Mouse (Mus musculus) kidney, postnatal 0 days (tissue): Measurements from ENCODE around the gene Sh3gl1. TPM values are rescaled to one million over a fixed set of nuclear protein-coding genes. Genes with fewer than 3 reads are reported as not detected.

ENCODE experiments used
- ATAC-seq: fragments of 200-750 bp; cut with Nextera tagmentation; replicated peaks from 2 replicates; pipeline ENCODE4 v1.8.0; 2017; ENCODE audit warnings: low read depth, moderate number of reproducible peaks, moderate TSS enrichment, moderate library complexity; ENCODE audit not compliant: low FRiP score
- DNase-seq: peaks from one replicate; pipeline ENCODE4 v3.0.0-alpha.2; 2016; ENCODE audit warnings: low spot score
- H3K27ac ChIP-seq: fragments of 300-500 bp; sonication (generic); 2 replicates; pipeline ENCODE4 v1.5.1; 2014; ENCODE audit warnings: mild to moderate bottlenecking
- H3K27me3 ChIP-seq: fragments of 300-500 bp; sonication (generic); 2 replicates; pipeline ENCODE4 v1.6.1; 2014; ENCODE audit warnings: low read length, mixed read lengths; ENCODE audit not compliant: insufficient read depth
- H3K36me3 ChIP-seq: fragments of 300-500 bp; sonication (generic); 2 replicates; pipeline ENCODE4 v1.6.1; 2014; ENCODE audit warnings: low read length, mixed read lengths; ENCODE audit not compliant: insufficient read depth
- H3K4me1 ChIP-seq: fragments of 300-500 bp; sonication (generic); replicated peaks from 2 replicates; pipeline ENCODE4 v1.6.1; 2014; ENCODE audit warnings: antibody characterized with exemption, low read length, mixed read lengths; ENCODE audit not compliant: insufficient read depth
- H3K4me2 ChIP-seq: fragments of 300-500 bp; sonication (generic); 2 replicates; pipeline ENCODE4 v1.6.1; 2014; ENCODE audit warnings: mild to moderate bottlenecking, low read length, moderate library complexity, mixed read lengths
- H3K4me3 ChIP-seq: fragments of 300-500 bp; sonication (generic); replicated peaks from 2 replicates; pipeline ENCODE4 v1.5.1; 2014; ENCODE audit warnings: low read depth, low read length
- H3K9ac ChIP-seq: fragments of 300-500 bp; sonication (generic); 2 replicates; pipeline ENCODE4 v1.6.1; 2014; ENCODE audit warnings: low read depth, low read length
- H3K9me3 ChIP-seq: fragments of 300-500 bp; sonication (generic); replicated peaks from 2 replicates; pipeline ENCODE4 v1.6.1; 2016; ENCODE audit warnings: low read length, inconsistent platforms, mixed read lengths
- CTCF ChIP-seq: IDR thresholded peaks from 2 replicates; pipeline ENCODE4 v1.5.1; 2016; ENCODE audit warnings: antibody characterized with exemption, low read depth, mild to moderate bottlenecking, moderate library complexity
- WGBS: fragments of 180-500 bp; shearing (Covaris S2); extraction: QIAGEN DNeasy Blood & Tissue Kit; methylation state at CpG from one replicate; pipeline ENCODE4 v1.1.7; 2014; 5-methylcytosine and 5-hydroxymethylcytosine counted together
- polyA plus RNA-seq: library from polyadenylated mRNA; unstranded; fragments of >200 nt; fragmentation: Nextera tagmentation; extraction: Ambion mirVana; gene quantifications from 2 replicates; pipeline ENCODE4 v1.2.1, GENCODE M21; 2015

Sh3gl1 gene
- polyA plus RNA-seq, 1 experiment from 2014 or later: 115 TPM

- ATAC-seq (peak; percentile 31), DNase-seq (peak; percentile 47)
- Histone ChIP-seq H3K4me1 (peaks cover 12% of the 10 kb centered on the region), H3K4me3 (peak within 1 kb of the TSS; percentile 47), H3K27me3 (no peaks in the 10 kb centered on the region), H3K4me2 (peak within 1 kb of the TSS; percentile 89), H3K9me3 (no peaks in the 10 kb centered on the region), H3K9ac (peak within 1 kb of the TSS; percentile 63), H3K36me3 (peaks cover 14% of the 10 kb centered on the region; the same call in 1 of the 2 replicates), H3K27ac (peak within 1 kb of the TSS; percentile 50)
- TF ChIP-seq CTCF: no peak
- 8% methylated on average over 55 of the region's 55 CpGs for WGBS
Measured at GRCm38 (mm10) chr17:55969966-55970891, 66.2 kb downstream of the Sh3gl1 start, which contains the start of gene Shd. TSS of gene Shd (plus strand) at chr17:55970467.

GRCm38 (mm10) chr17:55969560-55969959 is 66.9 kb downstream of the Sh3gl1 start:
- 48% methylated on average over 14 of the region's 14 CpGs for WGBS
- H3K4me2 ChIP-seq: peak overlapping the region; percentile 89; the same call in 1 of the 2 replicates
- DNase-seq: no peak
- peaks cover 12% of the 10 kb centered on the region for H3K4me1 ChIP-seq
- no peaks in the 10 kb centered on the region for H3K9me3 ChIP-seq
- no peak for ATAC-seq
- no peak overlapping the region for H3K9ac ChIP-seq
- H3K4me3 ChIP-seq: no peak overlapping the region
- no peak for TF ChIP-seq CTCF
- no peaks in the 10 kb centered on the region for H3K27me3 ChIP-seq
- H3K36me3 ChIP-seq: peaks cover 17% of the 10 kb centered on the region; the same call in 1 of the 2 replicates
- H3K27ac ChIP-seq: peak overlapping the region; percentile 50

GRCm38 (mm10) chr17:55968210-55968609 is 68.2 kb downstream of the Sh3gl1 start:
- H3K9me3 ChIP-seq: no peaks in the 10 kb centered on the region
- no peak overlapping the region for H3K4me2 ChIP-seq
- no peak for DNase-seq
- no peak overlapping the region for H3K4me3 ChIP-seq
- peaks cover 12% of the 10 kb centered on the region for H3K4me1 ChIP-seq
- H3K9ac ChIP-seq: no peak overlapping the region
- H3K27ac ChIP-seq: peak overlapping the region; percentile 47; the same call in 1 of the 2 replicates
- H3K27me3 ChIP-seq: no peaks in the 10 kb centered on the region
- ATAC-seq: no peak
- H3K36me3 ChIP-seq: peaks cover 22% of the 10 kb centered on the region; the same call in 1 of the 2 replicates
- 63% methylated on average over 7 of the region's 7 CpGs for WGBS
- no peak for TF ChIP-seq CTCF

- DNase-seq (no peak), ATAC-seq (no peak)
- Histone ChIP-seq H3K4me2 (no peak overlapping the region), H3K4me3 (no peak overlapping the region), H3K27me3 (no peaks in the 10 kb centered on the region), H3K9me3 (no peaks in the 10 kb centered on the region), H3K27ac (no peak overlapping the region), H3K9ac (no peak overlapping the region), H3K36me3 (peaks cover 22% of the 10 kb centered on the region; the same call in 1 of the 2 replicates), H3K4me1 (peaks cover 12% of the 10 kb centered on the region)
- no peak for TF ChIP-seq CTCF
- 92% methylated on average over 4 of the region's 4 CpGs for WGBS
Measured at GRCm38 (mm10) chr17:55967186-55967585, 69.2 kb downstream of the Sh3gl1 start.

Other genes starting within 250 kb of the Sh3gl1 start
- gene Zfp119a, start 157.7 kb downstream of the Sh3gl1 start, polyA plus RNA-seq: 10.8 and 12.0 TPM in 2 replicates
- 10.8 and 13.0 TPM in 2 replicates for gene Zfp959, start 144.5 kb downstream of the Sh3gl1 start, polyA plus RNA-seq
- 8.1 and 10.6 TPM in 2 replicates for gene Zfp119b, start 87.1 kb downstream of the Sh3gl1 start, polyA plus RNA-seq
- gene Ebi3, start 84.0 kb downstream of the Sh3gl1 start, polyA plus RNA-seq: 1.6 and 1.8 TPM in 2 replicates
- gene Yju2, start 77.5 kb downstream of the Sh3gl1 start, polyA plus RNA-seq: 21.1 and 22.4 TPM in 2 replicates
- gene Shd, start 66.2 kb downstream of the Sh3gl1 start, polyA plus RNA-seq: 54.2 and 56.6 TPM in 2 replicates
- 6.7 and 7.2 TPM in 2 replicates for gene Fsd1, start 50.1 kb downstream of the Sh3gl1 start, polyA plus RNA-seq
- gene Stap2, start 31.1 kb downstream of the Sh3gl1 start, polyA plus RNA-seq: 21.8 and 22.0 TPM in 2 replicates
- 75.6 and 83.9 TPM in 2 replicates for gene Mpnd, start 30.9 kb downstream of the Sh3gl1 start, polyA plus RNA-seq
- gene Chaf1a, start 3.8 kb upstream of the Sh3gl1 start, polyA plus RNA-seq: 11.1 and 11.2 TPM in 2 replicates
- 54.4 and 56.0 TPM in 2 replicates for gene Ubxn6, start 38.4 kb upstream of the Sh3gl1 start, polyA plus RNA-seq
- gene Hdgfl2, start 43.0 kb upstream of the Sh3gl1 start, polyA plus RNA-seq: 77.5 and 85.0 TPM in 2 replicates
- gene Plin4, start 73.2 kb upstream of the Sh3gl1 start, polyA plus RNA-seq: 0.08 and 0.09 TPM in 2 replicates
- 1.2 and 1.3 TPM in 2 replicates for gene Plin5, start 81.0 kb upstream of the Sh3gl1 start, polyA plus RNA-seq
- 1.7 and 1.9 TPM in 2 replicates for gene Lrg1, start 85.4 kb upstream of the Sh3gl1 start, polyA plus RNA-seq
- 0.87 and 1.2 TPM in 2 replicates for gene Sema6b, start 103.7 kb upstream of the Sh3gl1 start, polyA plus RNA-seq
- 7.4 and 7.8 TPM in 2 replicates for gene Tnfaip8l1, start 125.8 kb upstream of the Sh3gl1 start, polyA plus RNA-seq
- gene Mydgf, start 147.3 kb upstream of the Sh3gl1 start, polyA plus RNA-seq: 83.0 and 85.0 TPM in 2 replicates
- gene Dpp9, start 182.3 kb upstream of the Sh3gl1 start, polyA plus RNA-seq: 22.1 and 25.2 TPM in 2 replicates
- 11.7 TPM in 2 replicates for gene Fem1a, start 220.2 kb upstream of the Sh3gl1 start, polyA plus RNA-seq
- gene Ticam1, start 240.2 kb upstream of the Sh3gl1 start, polyA plus RNA-seq: 6.9 and 7.7 TPM in 2 replicates